Mouse (Mus musculus) liver, embryonic 16.5 days (tissue): Measurements from ENCODE around the gene Ltbp4. TPM values are rescaled to one million over a fixed set of nuclear protein-coding genes. Genes with fewer than 3 reads are reported as not detected.
A peak's percentile ranks its signal among the peaks of the same experiment; 100 is the strongest.

Experiments
- ATAC-seq: fragments of 200-750 bp; cut with Nextera tagmentation; 2 replicates; pipeline ENCODE4 v1.8.0; 2017; ENCODE audit warnings: low read depth, mild to moderate bottlenecking, moderate number of reproducible peaks, moderate library complexity
- H3K27ac ChIP-seq: fragments of 300-500 bp; sonication (generic); 2 replicates; pipeline ENCODE4 v1.5.1; 2014; ENCODE audit warnings: mild to moderate bottlenecking, low read length
- H3K27me3 ChIP-seq: fragments of 300-500 bp; sonication (generic); 2 replicates; pipeline ENCODE4 v1.6.1; 2014; ENCODE audit warnings: low read depth, low read length, mixed read lengths; ENCODE audit not compliant: control insufficient read depth, insufficient read depth
- H3K36me3 ChIP-seq: fragments of 300-500 bp; sonication (generic); 2 replicates; pipeline ENCODE4 v1.6.1; 2014; ENCODE audit warnings: mild to moderate bottlenecking; ENCODE audit not compliant: control insufficient read depth, insufficient read depth
- H3K4me1 ChIP-seq: fragments of 300-500 bp; sonication (generic); 2 replicates; pipeline ENCODE4 v1.6.1; 2014; ENCODE audit warnings: low read depth, low read length, mixed read lengths; ENCODE audit not compliant: control insufficient read depth
- H3K4me2 ChIP-seq: fragments of 300-500 bp; sonication (generic); 2 replicates; pipeline ENCODE4 v1.6.1; 2014; ENCODE audit warnings: low read depth, low read length, mixed read lengths
- H3K4me3 ChIP-seq: fragments of 300-500 bp; sonication (generic); 2 replicates; pipeline ENCODE4 v1.5.1; 2014; ENCODE audit warnings: low read depth, mild to moderate bottlenecking, low read length
- H3K9ac ChIP-seq: fragments of 300-500 bp; sonication (generic); 2 replicates; pipeline ENCODE4 v1.6.1; 2014; ENCODE audit warnings: low read depth, low read length
- H3K9me3 ChIP-seq: fragments of 300-500 bp; sonication (generic); replicated peaks from 2 replicates; pipeline ENCODE4 v1.6.1; 2016; ENCODE audit warnings: low read length; ENCODE audit not compliant: control insufficient read depth
- WGBS: fragments of 180-500 bp; shearing (Covaris S2); extraction: QIAGEN DNeasy Blood & Tissue Kit; methylation state at CpG from one replicate; pipeline ENCODE4 v1.1.7; 2014; ENCODE audit not compliant: insufficient replicate concordance; 5-methylcytosine and 5-hydroxymethylcytosine counted together
- polyA plus RNA-seq: library from polyadenylated mRNA; unstranded; fragments of >200 nt; fragmentation: Nextera tagmentation; extraction: Ambion mirVana; gene quantifications from 2 replicates; pipeline ENCODE4 v1.2.1, GENCODE M21; 2015

Gene Ltbp4
- polyA plus RNA-seq, 1 experiment from 2014 or later: 7.6 TPM

GRCm38 (mm10) chr7:27359162-27359561 lies 21.7 kb upstream of the Ltbp4 start:
- Histone ChIP-seq H3K9me3 (no peaks in the 10 kb centered on the region), H3K4me3 (no peak overlapping the region), H3K9ac (no peak overlapping the region), H3K4me1 (peaks cover 30% of the 10 kb centered on the region), H3K4me2 (no peak overlapping the region), H3K27ac (no peak overlapping the region), H3K36me3 (no peaks in the 10 kb centered on the region), H3K27me3 (peaks cover 37% of the 10 kb centered on the region)
- 53% methylated on average over 2 of the region's 2 CpGs for WGBS
- no peak for ATAC-seq

GRCm38 (mm10) chr7:27357595-27357978 lies 20.1 kb upstream of the Ltbp4 start:
- peaks cover 33% of the 10 kb centered on the region for H3K4me1 ChIP-seq
- H3K9me3 ChIP-seq: no peaks in the 10 kb centered on the region
- 3% methylated on average over 3 of the region's 3 CpGs for WGBS
- H3K9ac ChIP-seq: no peak overlapping the region
- H3K4me2 ChIP-seq: peak overlapping the region; percentile 10; the same call in 1 of the 2 replicates
- H3K27me3 ChIP-seq: peaks cover 23% of the 10 kb centered on the region
- H3K36me3 ChIP-seq: no peaks in the 10 kb centered on the region
- ATAC-seq: no peak
- peak overlapping the region; percentile 69 for H3K27ac ChIP-seq
- H3K4me3 ChIP-seq: peak overlapping the region; percentile 76; the same call in 1 of the 2 replicates

GRCm38 (mm10) chr7:27356861-27357594 lies 19.5 kb upstream of the Ltbp4 start, which contains the start of gene Gm20479:
Gm20479 (minus strand) TSS chr7:27357419.
- no peaks in the 10 kb centered on the region for H3K36me3 ChIP-seq
- H3K4me2 ChIP-seq: peak within 1 kb of the TSS; percentile 85
- peak within 1 kb of the TSS; percentile 76 for H3K4me3 ChIP-seq
- peaks cover 33% of the 10 kb centered on the region for H3K4me1 ChIP-seq
- 3% methylated on average over 27 of the region's 27 CpGs for WGBS
- H3K27ac ChIP-seq: peak within 1 kb of the TSS; percentile 69
- peak within 1 kb of the TSS; percentile 58 for H3K9ac ChIP-seq
- peaks cover 19% of the 10 kb centered on the region for H3K27me3 ChIP-seq
- ATAC-seq: no peak
- H3K9me3 ChIP-seq: no peaks in the 10 kb centered on the region

GRCm38 (mm10) chr7:27356248-27356647 lies 18.8 kb upstream of the Ltbp4 start:
- 1% methylated on average over 16 of the region's 16 CpGs for WGBS
- Histone ChIP-seq H3K27me3 (peaks cover 14% of the 10 kb centered on the region), H3K36me3 (no peaks in the 10 kb centered on the region), H3K4me2 (peak overlapping the region; percentile 85), H3K4me1 (peaks cover 27% of the 10 kb centered on the region), H3K27ac (peak overlapping the region; percentile 69), H3K9me3 (no peaks in the 10 kb centered on the region), H3K4me3 (peak overlapping the region; percentile 76), H3K9ac (peak overlapping the region; percentile 58)
- peak; percentile 5; the same call in 1 of the 2 replicates for ATAC-seq

- H3K27me3 ChIP-seq: peaks cover 14% of the 10 kb centered on the region
- peak within 1 kb of the TSS; percentile 71 for H3K9ac ChIP-seq
- no peaks in the 10 kb centered on the region for H3K36me3 ChIP-seq
- peak within 1 kb of the TSS; percentile 85 for H3K27ac ChIP-seq
- peak; percentile 95 for ATAC-seq
- H3K4me3 ChIP-seq: peak within 1 kb of the TSS; percentile 76
- H3K9me3 ChIP-seq: no peaks in the 10 kb centered on the region
- peaks cover 25% of the 10 kb centered on the region for H3K4me1 ChIP-seq
- peak within 1 kb of the TSS; percentile 85 for H3K4me2 ChIP-seq
- under 1% methylated on average over 33 of the region's 34 CpGs for WGBS
Measured at GRCm38 (mm10) chr7:27355745-27356240, 18.3 kb upstream of the Ltbp4 start, which contains the start of gene Shkbp1. Shkbp1 (minus strand) TSS chr7:27356019.

- WGBS: 8% methylated on average over 14 of the region's 14 CpGs
- H3K36me3 ChIP-seq: no peaks in the 10 kb centered on the region
- peaks cover 14% of the 10 kb centered on the region for H3K27me3 ChIP-seq
- peak overlapping the region; percentile 85 for H3K4me2 ChIP-seq
- H3K4me3 ChIP-seq: peak overlapping the region; percentile 76
- H3K9ac ChIP-seq: peak overlapping the region; percentile 71
- peak overlapping the region; percentile 85 for H3K27ac ChIP-seq
- H3K4me1 ChIP-seq: peaks cover 25% of the 10 kb centered on the region
- H3K9me3 ChIP-seq: no peaks in the 10 kb centered on the region
- no peak for ATAC-seq
Measured at GRCm38 (mm10) chr7:27355261-27355660, 17.8 kb upstream of the Ltbp4 start.

- Histone ChIP-seq H3K9ac (peak overlapping the region; percentile 71; the same call in 1 of the 2 replicates), H3K4me2 (peak overlapping the region; percentile 85), H3K36me3 (no peaks in the 10 kb centered on the region), H3K27ac (peak overlapping the region; percentile 85), H3K4me3 (peak overlapping the region; percentile 76), H3K4me1 (peaks cover 25% of the 10 kb centered on the region), H3K9me3 (no peaks in the 10 kb centered on the region), H3K27me3 (peaks cover 14% of the 10 kb centered on the region)
- WGBS: 17% methylated on average over 4 of the region's 4 CpGs
- peak; percentile 37; the same call in 1 of the 2 replicates for ATAC-seq
Measured at GRCm38 (mm10) chr7:27354783-27355182, 17.3 kb upstream of the Ltbp4 start.

GRCm38 (mm10) chr7:27354144-27354543 lies 16.7 kb upstream of the Ltbp4 start:
- H3K9ac ChIP-seq: no peak overlapping the region
- ATAC-seq: 0 out of 2 replicates have a peak, but pooled peaks have one; percentile 19
- peak overlapping the region; percentile 85 for H3K27ac ChIP-seq

GRCm38 (mm10) chr7:27345444-27345843 lies 8.0 kb upstream of the Ltbp4 start:
- Histone ChIP-seq H3K9me3 (no peaks in the 10 kb centered on the region), H3K27ac (no peak overlapping the region), H3K27me3 (no peaks in the 10 kb centered on the region), H3K4me3 (no peak overlapping the region), H3K4me1 (no peaks in the 10 kb centered on the region), H3K9ac (no peak overlapping the region), H3K36me3 (0 out of 2 replicates have a peak, but pooled peaks cover 3% of the 10 kb centered on the region), H3K4me2 (no peak overlapping the region)
- ATAC-seq: no peak
- WGBS: 38% methylated on average over 6 of the region's 6 CpGs

More at GRCm38 (mm10) chr7:27354144-27354543, 16.7 kb upstream of the Ltbp4 start:
- WGBS: 42% methylated on average over 6 of the region's 6 CpGs
- Histone ChIP-seq H3K4me3 (peak overlapping the region; percentile 76), H3K4me1 (peaks cover 25% of the 10 kb centered on the region), H3K27me3 (peaks cover 14% of the 10 kb centered on the region), H3K4me2 (peak overlapping the region; percentile 85), H3K36me3 (no peaks in the 10 kb centered on the region), H3K9me3 (no peaks in the 10 kb centered on the region)
